In the genomic region with DNA sequence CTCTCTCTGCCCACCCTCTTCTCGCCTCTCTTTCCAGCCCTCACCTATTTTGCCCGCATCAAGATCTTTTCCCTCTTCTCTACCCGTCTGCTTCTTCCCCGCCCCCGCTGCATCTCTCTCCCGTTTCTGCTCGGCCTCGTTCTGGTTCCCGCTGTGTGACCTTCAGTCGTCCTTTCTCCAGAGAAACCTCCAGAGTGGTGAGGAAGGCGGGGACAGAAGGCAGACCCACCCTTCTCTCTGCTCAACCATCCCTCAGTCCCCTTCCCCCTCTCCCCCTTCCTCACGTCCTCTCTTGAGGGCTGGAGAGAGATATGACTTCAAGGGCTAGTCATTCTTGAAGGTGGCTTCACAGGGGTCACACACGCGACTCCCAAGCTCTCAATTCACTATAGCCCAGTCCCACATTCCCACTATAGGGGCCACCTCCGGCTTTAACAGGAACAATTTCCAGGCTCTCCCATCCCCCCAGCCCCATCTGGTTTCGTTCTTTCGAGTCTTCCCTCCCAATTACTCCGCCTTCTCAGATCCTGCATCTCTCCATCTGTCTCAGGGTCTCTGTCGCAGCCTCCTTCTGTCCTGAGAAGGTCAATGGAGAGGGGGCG, we compare ENCODE assay signal across 10 mouse cellular contexts. TPM values are rescaled to one million over a fixed set of nuclear protein-coding genes. Genes with fewer than 3 reads are reported as not detected.
DNase-seq lines count a peak whose midpoint lies in the region; ATAC-seq and TF ChIP-seq lines count a peak whose summit lies in the region.
"Had no signal": no experiment of that assay in that cellular context is flagged by ENCODE, and none has a peak within 500 bp of the region (broad histone marks: within the 10 kb centered on the region; RNA-seq: fewer than 3 reads in every experiment).

No protein-coding gene starts in this region.

- DNase-seq in MN1 (ENCODE audit: low spot score) = peak; percentile 24
- peak; percentile 58 to 64 for DNase-seq in cerebellum, postnatal 36 days
- DNase-seq in hindbrain, postnatal 0 days (ENCODE audit: low spot score) = peak; percentile 82
- no peak for DNase-seq in thymus, adult 2 months
- DNase-seq in adrenal gland, postnatal 14 days = no peak
- DNase-seq in Muller cell, postnatal 12 days (ENCODE audit: inconsistent ontology term) = no peak

- H3K4me2 ChIP-seq in hindbrain, postnatal 0 days (ENCODE audit: low read depth, low read length) = peak overlapping the region; percentile 62
- H3K4me2 ChIP-seq in midbrain, embryonic 15.5 days = peak overlapping the region; percentile 53
- H3K4me2 ChIP-seq in intestine, embryonic 15.5 days (replicated peaks) = no peak overlapping the region

- ATAC-seq in hindbrain, postnatal 0 days = peak; percentile 34
- ATAC-seq in midbrain, embryonic 15.5 days (replicated peaks) = no peak
- ATAC-seq in intestine, embryonic 15.5 days = no peak
- ATAC-seq: Patski had no signal

- no peaks in the 10 kb centered on the region for H3K27me3 ChIP-seq in hindbrain, postnatal 0 days (ENCODE audit: insufficient read depth, low read length)
- 0 out of 2 replicates have a peak, but pooled peaks cover 7% of the 10 kb centered on the region for H3K27me3 ChIP-seq in midbrain, embryonic 15.5 days (replicated peaks)
- H3K27me3 ChIP-seq in intestine, embryonic 15.5 days (replicated peaks) = peaks cover 71% of the 10 kb centered on the region
- H3K27me3 ChIP-seq in thymus, adult 2 months (ENCODE audit: control insufficient read depth, insufficient read depth, low read length) = peaks cover 11% of the 10 kb centered on the region; the same call in 1 of the 2 replicates

- no peak for TF ChIP-seq CTCF in hindbrain, postnatal 0 days (IDR thresholded peaks at IDR 0.05; ENCODE audit: low read depth)
- no peak for TF ChIP-seq CTCF in thymus, adult 2 months (IDR thresholded peaks at IDR 0.05; ENCODE audit: borderline replicate concordance, control insufficient read depth, extremely low read depth, insufficient read depth, low read length, poor library complexity)

- 4% methylated on average over 20 of the region's 20 CpGs for WGBS in hindbrain, postnatal 0 days
- 3% methylated on average over 20 of the region's 20 CpGs for WGBS in midbrain, embryonic 15.5 days
- 15% methylated on average over 20 of the region's 20 CpGs for WGBS in intestine, embryonic 15.5 days
- 30% methylated on average over 20 of the region's 20 CpGs for WGBS in thymus, adult 2 months

- H3K4me1 ChIP-seq in hindbrain, postnatal 0 days (ENCODE audit: insufficient read depth, low read length) = peaks cover 34% of the 10 kb centered on the region
- peaks cover 52% of the 10 kb centered on the region for H3K4me1 ChIP-seq in midbrain, embryonic 15.5 days
- H3K4me1 ChIP-seq in intestine, embryonic 15.5 days (replicated peaks) = peaks cover 18% of the 10 kb centered on the region
- H3K4me1 ChIP-seq in thymus, adult 2 months (replicated peaks; ENCODE audit: control insufficient read depth, insufficient read depth, low read length) = peaks cover 18% of the 10 kb centered on the region

- 0 out of 2 replicates have a peak, but pooled peaks cover 4% of the 10 kb centered on the region for H3K36me3 ChIP-seq in hindbrain, postnatal 0 days (ENCODE audit: insufficient read depth, low read length)
- no peaks in the 10 kb centered on the region for H3K36me3 ChIP-seq in midbrain, embryonic 15.5 days (replicated peaks)
- H3K36me3 ChIP-seq in intestine, embryonic 15.5 days = no peaks in the 10 kb centered on the region
- H3K36me3 ChIP-seq in thymus, adult 2 months (ENCODE audit: control insufficient read depth, insufficient read depth, low read length) = no peaks in the 10 kb centered on the region

- peak overlapping the region; percentile 98 for H3K27ac ChIP-seq in hindbrain, postnatal 0 days
- peak overlapping the region; percentile 98 for H3K27ac ChIP-seq in midbrain, embryonic 15.5 days
- no peak overlapping the region for H3K27ac ChIP-seq in intestine, embryonic 15.5 days
- H3K27ac ChIP-seq in thymus, adult 2 months (ENCODE audit: control insufficient read depth, insufficient read depth, low read length) = no peak overlapping the region
- H3K27ac ChIP-seq: macrophage had no signal

- H3K4me3 ChIP-seq in hindbrain, postnatal 0 days (ENCODE audit: low read length) = peak overlapping the region; percentile 35
- peak overlapping the region; percentile 28 for H3K4me3 ChIP-seq in midbrain, embryonic 15.5 days
- no peak overlapping the region for H3K4me3 ChIP-seq in intestine, embryonic 15.5 days (replicated peaks)
- no peak overlapping the region for H3K4me3 ChIP-seq in thymus, adult 2 months (ENCODE audit: control insufficient read depth, insufficient read depth, low read length)

- peak overlapping the region; percentile 57 for H3K9ac ChIP-seq in hindbrain, postnatal 0 days (replicated peaks; ENCODE audit: low read length)
- H3K9ac ChIP-seq in midbrain, embryonic 15.5 days = peak overlapping the region; percentile 45
- H3K9ac ChIP-seq in intestine, embryonic 15.5 days = no peak overlapping the region

- H3K9me3 ChIP-seq in hindbrain, postnatal 0 days (ENCODE audit: low read length) = no peaks in the 10 kb centered on the region
- H3K9me3 ChIP-seq in midbrain, embryonic 15.5 days = no peaks in the 10 kb centered on the region
- no peaks in the 10 kb centered on the region for H3K9me3 ChIP-seq in intestine, embryonic 15.5 days

- no peak for TF ChIP-seq POLR2A in thymus, adult 2 months (IDR thresholded peaks at IDR 0.05; ENCODE audit: control insufficient read depth, extremely low read depth, insufficient read depth, low read length, poor library complexity)

RNA-seq across cellular contexts. Expression of gene Atp1a3, which starts 3.4 kb away (rescaled TPM):
- 572 and 588 TPM in 2 replicates for total RNA-seq in hindbrain, postnatal 0 days (2014; rRNA removed)
- 649 and 730 TPM in 2 replicates for polyA plus RNA-seq in hindbrain, postnatal 0 days (2015; fragmentation: Nextera tagmentation; extraction: Ambion mirVana)
- polyA plus RNA-seq in midbrain, embryonic 15.5 days (2015; fragmentation: Nextera tagmentation; extraction: Ambion mirVana) = 405 and 430 TPM in 2 replicates
- 3.8 TPM in 2 replicates for polyA plus RNA-seq in intestine, embryonic 15.5 days (2015; fragmentation: Nextera tagmentation; extraction: Ambion mirVana)
- polyA plus RNA-seq in thymus, adult 2 months (2012; rRNA removed) = 5.6 and 7.1 TPM in 2 replicates
- total RNA-seq in adrenal gland, postnatal 14 days (2021) = 35.6 and 39.8 TPM in 2 replicates

RNA-seq across cellular contexts. Expression of gene Rabac1, which starts 36.6 kb away (rescaled TPM):
- total RNA-seq in hindbrain, postnatal 0 days (2014; rRNA removed) = 705 and 708 TPM in 2 replicates
- polyA plus RNA-seq in hindbrain, postnatal 0 days (2015; fragmentation: Nextera tagmentation; extraction: Ambion mirVana) = 497 and 530 TPM in 2 replicates
- 275 and 289 TPM in 2 replicates for polyA plus RNA-seq in midbrain, embryonic 15.5 days (2015; fragmentation: Nextera tagmentation; extraction: Ambion mirVana)
- polyA plus RNA-seq in intestine, embryonic 15.5 days (2015; fragmentation: Nextera tagmentation; extraction: Ambion mirVana) = 123 and 157 TPM in 2 replicates
- polyA plus RNA-seq in thymus, adult 2 months (2012; rRNA removed) = 433 and 569 TPM in 2 replicates
- 212 and 238 TPM in 2 replicates for total RNA-seq in adrenal gland, postnatal 14 days (2021)

Comparison
In these comparisons a context has a peak if more than half of its experiments do, and no peak if none do; other contexts are left out.
1. DNase-seq: peak in MN1 (single experiment), cerebellum, postnatal 36 days (2 of 2) and hindbrain, postnatal 0 days (single experiment); none in thymus, adult 2 months (single experiment), adrenal gland, postnatal 14 days (single experiment) and Muller cell, postnatal 12 days (single experiment).
2. H3K27ac ChIP-seq: peak in hindbrain, postnatal 0 days (single experiment) and midbrain, embryonic 15.5 days (single experiment); none in intestine, embryonic 15.5 days (single experiment) and thymus, adult 2 months (single experiment).
3. H3K4me3 ChIP-seq: peak in hindbrain, postnatal 0 days (single experiment) and midbrain, embryonic 15.5 days (single experiment); none in intestine, embryonic 15.5 days (single experiment) and thymus, adult 2 months (single experiment).
4. RNA of gene Atp1a3, which starts 3.4 kb away (polyA plus RNA-seq): 649 to 730 TPM in hindbrain, postnatal 0 days and 405 to 430 TPM in midbrain, embryonic 15.5 days; 5.6 to 7.1 TPM in thymus, adult 2 months and 3.8 TPM in intestine, embryonic 15.5 days; every median in the first group is over 10 times any median in the second.